Mouse (Mus musculus) liver, embryonic 15.5 days (tissue): ENCODE measurements around the gene Acer2. TPM values are rescaled to one million over a fixed set of nuclear protein-coding genes. Genes with fewer than 3 reads are reported as not detected.
A peak's percentile ranks its signal among the peaks of the same experiment; 100 is the strongest.

Experiments used
- ATAC-seq: fragments of 200-750 bp; cut with Nextera tagmentation; 2 replicates; pipeline ENCODE4 v1.8.0; 2017; ENCODE audit warnings: moderate number of reproducible peaks, mild to moderate bottlenecking, moderate library complexity; ENCODE audit not compliant: insufficient read depth
- H3K27ac ChIP-seq: fragments of 300-500 bp; sonication (generic); replicated peaks from 2 replicates; pipeline ENCODE4 v1.5.1; 2015; ENCODE audit warnings: mild to moderate bottlenecking, inconsistent platforms
- H3K27me3 ChIP-seq: fragments of 300-500 bp; sonication (generic); 2 replicates; pipeline ENCODE4 v1.6.1; 2015; ENCODE audit warnings: mild to moderate bottlenecking, inconsistent platforms
- H3K36me3 ChIP-seq: fragments of 300-500 bp; sonication (generic); replicated peaks from 2 replicates; pipeline ENCODE4 v1.6.1; 2015; ENCODE audit warnings: moderate library complexity, mild to moderate bottlenecking, inconsistent platforms
- H3K4me1 ChIP-seq: fragments of 300-500 bp; sonication (generic); replicated peaks from 2 replicates; pipeline ENCODE4 v1.6.1; 2015; ENCODE audit warnings: inconsistent platforms
- H3K4me2 ChIP-seq: fragments of 300-500 bp; sonication (generic); 2 replicates; pipeline ENCODE4 v1.6.1; 2015; ENCODE audit warnings: moderate library complexity, mild to moderate bottlenecking, inconsistent platforms
- H3K4me3 ChIP-seq: fragments of 300-500 bp; sonication (generic); replicated peaks from 2 replicates; pipeline ENCODE4 v1.5.1; 2015; ENCODE audit warnings: mild to moderate bottlenecking, inconsistent platforms
- H3K9ac ChIP-seq: fragments of 300-500 bp; sonication (generic); 2 replicates; pipeline ENCODE4 v1.6.1; 2015; ENCODE audit warnings: moderate library complexity, mild to moderate bottlenecking, inconsistent platforms
- H3K9me3 ChIP-seq: fragments of 300-500 bp; sonication (generic); replicated peaks from 2 replicates; pipeline ENCODE4 v1.6.1; 2016; ENCODE audit warnings: inconsistent platforms
- WGBS: fragments of 180-500 bp; shearing (Covaris S2); methylation state at CpG from one replicate; pipeline ENCODE4 v1.1.7; 2015; ENCODE audit warnings: mixed read lengths; ENCODE audit not compliant: insufficient replicate concordance; 5-methylcytosine and 5-hydroxymethylcytosine counted together
- polyA plus RNA-seq: library from polyadenylated mRNA; unstranded; fragments of >200 nt; fragmentation: Nextera tagmentation; extraction: Ambion mirVana; gene quantifications from 2 replicates; pipeline ENCODE4 v1.2.1, GENCODE M21; 2015

The Acer2 gene
- polyA plus RNA-seq, 1 experiment from 2014 or later = 5.2 TPM

DNA sequence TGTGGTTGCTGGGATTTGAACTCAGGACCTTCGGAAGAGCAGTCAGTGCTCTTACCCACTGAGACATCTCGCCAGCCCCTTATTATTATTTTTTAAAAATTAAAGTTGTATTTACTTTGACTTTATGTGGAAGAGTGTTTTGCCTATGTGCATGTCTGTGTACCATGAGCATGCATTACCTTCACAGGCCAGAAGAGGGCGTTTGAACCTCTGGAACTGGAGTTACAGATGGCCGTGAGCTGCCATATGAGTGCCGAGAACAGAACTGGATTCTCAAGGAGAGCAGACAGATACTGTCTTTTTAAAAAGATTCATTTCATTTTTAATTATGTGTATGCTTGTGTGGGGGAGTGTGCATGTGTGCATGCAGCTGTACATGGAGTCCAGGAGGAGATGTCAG lies 13.7 kb downstream of the Acer2 start:
- no peak overlapping the region for H3K4me3 ChIP-seq
- no peak overlapping the region for H3K27ac ChIP-seq
- ATAC-seq = no peak
- peaks cover 22% of the 10 kb centered on the region for H3K4me1 ChIP-seq
- 57% methylated on average over 5 of the region's 5 CpGs for WGBS
- H3K9me3 ChIP-seq = no peaks in the 10 kb centered on the region
- H3K9ac ChIP-seq = no peak overlapping the region
- no peaks in the 10 kb centered on the region for H3K36me3 ChIP-seq
- H3K4me2 ChIP-seq = no peak overlapping the region
- H3K27me3 ChIP-seq = no peaks in the 10 kb centered on the region

DNA sequence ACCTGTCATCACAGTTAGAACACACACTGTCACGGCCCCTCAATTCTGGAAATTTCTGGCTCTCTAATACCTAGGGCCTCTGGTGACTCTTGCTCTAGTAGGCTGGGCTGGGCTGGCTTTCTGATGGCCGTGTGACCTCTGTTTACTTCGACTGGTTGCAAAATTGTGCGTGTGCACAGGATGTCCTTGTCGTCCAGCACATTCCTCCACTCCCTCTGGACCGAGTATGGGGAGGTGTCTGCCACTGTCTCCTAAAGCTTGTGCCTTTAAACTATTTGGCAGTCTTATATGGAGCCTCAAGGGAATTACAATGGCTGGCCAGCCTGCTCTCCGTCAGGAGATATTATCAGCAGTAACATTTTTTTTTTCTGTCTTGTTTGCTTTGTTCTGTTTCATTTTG lies 23.2 kb downstream of the Acer2 start:
- Histone ChIP-seq H3K4me1 (0 out of 2 replicates have a peak, but pooled peaks cover 3% of the 10 kb centered on the region), H3K4me2 (no peak overlapping the region), H3K27ac (no peak overlapping the region), H3K36me3 (no peaks in the 10 kb centered on the region), H3K9me3 (no peaks in the 10 kb centered on the region), H3K9ac (no peak overlapping the region), H3K27me3 (no peaks in the 10 kb centered on the region), H3K4me3 (no peak overlapping the region)
- 50% methylated on average over 7 of the region's 7 CpGs for WGBS
- peak; percentile 54; the same call in 1 of the 2 replicates for ATAC-seq

DNA sequence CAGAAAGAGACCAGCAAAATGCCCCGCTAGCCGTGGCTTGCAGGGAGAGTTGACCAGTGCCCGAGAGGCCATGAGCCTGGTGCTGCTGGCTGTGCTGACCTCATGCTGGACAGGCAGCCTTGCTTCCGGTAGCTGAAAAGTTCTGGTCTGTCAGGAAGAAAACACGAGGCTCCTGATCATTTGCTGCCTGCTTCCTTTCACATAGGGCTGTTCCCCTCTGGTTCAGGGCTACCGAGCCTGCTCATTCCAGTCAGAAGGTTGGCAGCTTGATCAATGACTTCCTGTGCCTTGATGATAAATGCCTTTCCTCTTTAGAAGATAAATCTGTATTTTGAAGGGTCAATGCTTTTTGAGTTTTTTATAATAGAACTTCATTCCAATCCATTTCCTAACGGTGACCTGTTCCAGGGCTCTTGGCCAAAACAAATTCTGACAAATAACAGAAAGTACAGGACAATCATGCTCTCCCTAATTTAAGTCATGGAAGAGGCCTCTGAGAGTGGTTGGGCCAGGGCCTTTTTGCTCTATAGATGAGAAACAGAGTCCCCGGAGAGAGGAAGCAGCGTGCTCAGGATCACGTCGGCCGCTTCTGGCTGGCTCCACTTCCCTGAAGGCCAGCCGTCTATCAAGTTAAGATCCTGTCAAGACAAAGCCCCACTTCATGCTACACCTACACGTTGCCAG lies 24.7 kb downstream of the Acer2 start:
- 0 out of 2 replicates have a peak, but pooled peaks cover 3% of the 10 kb centered on the region for H3K4me1 ChIP-seq
- H3K4me2 ChIP-seq = no peak overlapping the region
- H3K27ac ChIP-seq = 0 out of 2 replicates have a peak overlapping the region, but pooled peaks have one; percentile 26
- no peak overlapping the region for H3K4me3 ChIP-seq
- H3K9me3 ChIP-seq = no peaks in the 10 kb centered on the region
- no peak overlapping the region for H3K9ac ChIP-seq
- no peaks in the 10 kb centered on the region for H3K36me3 ChIP-seq
- 23% methylated on average over 14 of the region's 14 CpGs for WGBS
- H3K27me3 ChIP-seq = no peaks in the 10 kb centered on the region
- ATAC-seq = peak; percentile 60

DNA sequence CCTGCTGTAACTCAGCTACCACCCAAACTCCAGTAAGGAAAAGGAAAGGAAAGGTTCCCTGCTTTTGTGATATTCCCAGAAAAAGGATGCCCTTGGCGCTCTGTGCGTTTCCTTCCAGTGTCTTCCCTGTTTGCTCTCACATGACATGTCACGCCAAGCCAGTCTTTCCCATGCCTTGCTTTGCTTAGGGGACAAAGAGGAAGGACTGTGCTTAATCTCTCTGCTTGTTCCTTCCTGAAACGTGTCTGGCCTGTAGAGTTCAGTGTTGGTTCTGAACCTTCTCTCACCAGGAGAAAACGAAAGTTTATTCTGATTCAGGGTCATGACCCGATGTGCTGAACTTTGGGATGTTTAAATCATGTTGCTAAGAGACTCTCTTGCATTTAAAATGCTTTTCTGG lies 28.2 kb downstream of the Acer2 start:
- no peaks in the 10 kb centered on the region for H3K27me3 ChIP-seq
- ATAC-seq = peak; percentile 69
- H3K27ac ChIP-seq = peak overlapping the region; percentile 57

DNA sequence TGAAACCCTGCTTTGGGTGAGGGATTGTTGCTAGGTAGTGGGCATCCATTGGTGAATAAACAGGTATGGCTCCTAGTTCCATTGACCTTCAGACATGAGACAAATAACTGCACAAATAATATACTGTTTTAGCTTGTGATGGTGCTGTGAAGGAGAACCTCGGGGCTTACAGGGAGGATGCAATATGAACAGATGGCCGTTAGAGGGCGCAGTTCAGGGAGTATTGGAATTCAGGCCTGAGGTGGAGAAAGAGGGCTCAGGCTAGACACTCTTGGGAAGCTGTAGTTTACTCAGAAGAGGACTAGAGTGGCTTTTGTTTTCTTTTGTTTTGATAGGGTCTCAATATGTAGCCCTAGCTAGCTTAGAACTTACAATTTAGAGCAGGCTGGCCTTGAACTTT lies 30.8 kb downstream of the Acer2 start:
- Histone ChIP-seq H3K9me3 (no peaks in the 10 kb centered on the region), H3K27me3 (no peaks in the 10 kb centered on the region), H3K4me2 (no peak overlapping the region), H3K4me3 (no peak overlapping the region), H3K9ac (no peak overlapping the region), H3K36me3 (no peaks in the 10 kb centered on the region), H3K27ac (no peak overlapping the region), H3K4me1 (no peaks in the 10 kb centered on the region; the same call in 1 of the 2 replicates)
- 25% methylated on average over 3 of the region's 3 CpGs for WGBS
- ATAC-seq = no peak

More for the DNA sequence above, 28.2 kb downstream of the Acer2 start:
- no peaks in the 10 kb centered on the region for H3K36me3 ChIP-seq
- no peaks in the 10 kb centered on the region for H3K9me3 ChIP-seq
- peaks cover 3% of the 10 kb centered on the region; the same call in 1 of the 2 replicates for H3K4me1 ChIP-seq
- H3K4me3 ChIP-seq = no peak overlapping the region
- 13% methylated on average over 6 of the region's 6 CpGs for WGBS
- no peak overlapping the region for H3K4me2 ChIP-seq
- no peak overlapping the region for H3K9ac ChIP-seq

DNA sequence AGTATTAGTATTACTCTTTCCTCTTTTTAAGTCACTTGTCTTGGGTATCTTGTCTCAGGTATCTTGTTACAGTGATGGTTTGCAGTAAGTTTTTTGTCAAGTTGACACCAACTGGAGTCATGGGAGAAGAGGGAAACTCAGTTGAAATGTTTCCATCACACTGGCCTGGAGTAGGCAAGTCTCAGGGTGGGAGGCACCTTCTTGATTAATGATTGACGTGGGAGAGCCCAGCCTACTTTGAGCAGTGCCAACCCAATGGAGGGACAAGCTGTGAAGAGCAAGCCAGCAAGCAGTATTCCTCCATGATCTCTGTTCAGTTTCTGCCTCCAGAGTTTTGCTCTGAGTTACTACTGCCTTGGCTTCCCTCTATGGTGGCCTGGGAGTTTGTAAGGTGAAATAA lies 31.7 kb downstream of the Acer2 start:
- Histone ChIP-seq H3K9me3 (no peaks in the 10 kb centered on the region), H3K4me1 (no peaks in the 10 kb centered on the region; the same call in 1 of the 2 replicates), H3K4me2 (no peak overlapping the region), H3K4me3 (no peak overlapping the region), H3K9ac (no peak overlapping the region), H3K36me3 (no peaks in the 10 kb centered on the region), H3K27ac (no peak overlapping the region), H3K27me3 (no peaks in the 10 kb centered on the region)
- 64% methylated on average over 1 of the region's 1 CpGs for WGBS
- 0 out of 2 replicates have a peak, but pooled peaks have one; percentile 16 for ATAC-seq

DNA sequence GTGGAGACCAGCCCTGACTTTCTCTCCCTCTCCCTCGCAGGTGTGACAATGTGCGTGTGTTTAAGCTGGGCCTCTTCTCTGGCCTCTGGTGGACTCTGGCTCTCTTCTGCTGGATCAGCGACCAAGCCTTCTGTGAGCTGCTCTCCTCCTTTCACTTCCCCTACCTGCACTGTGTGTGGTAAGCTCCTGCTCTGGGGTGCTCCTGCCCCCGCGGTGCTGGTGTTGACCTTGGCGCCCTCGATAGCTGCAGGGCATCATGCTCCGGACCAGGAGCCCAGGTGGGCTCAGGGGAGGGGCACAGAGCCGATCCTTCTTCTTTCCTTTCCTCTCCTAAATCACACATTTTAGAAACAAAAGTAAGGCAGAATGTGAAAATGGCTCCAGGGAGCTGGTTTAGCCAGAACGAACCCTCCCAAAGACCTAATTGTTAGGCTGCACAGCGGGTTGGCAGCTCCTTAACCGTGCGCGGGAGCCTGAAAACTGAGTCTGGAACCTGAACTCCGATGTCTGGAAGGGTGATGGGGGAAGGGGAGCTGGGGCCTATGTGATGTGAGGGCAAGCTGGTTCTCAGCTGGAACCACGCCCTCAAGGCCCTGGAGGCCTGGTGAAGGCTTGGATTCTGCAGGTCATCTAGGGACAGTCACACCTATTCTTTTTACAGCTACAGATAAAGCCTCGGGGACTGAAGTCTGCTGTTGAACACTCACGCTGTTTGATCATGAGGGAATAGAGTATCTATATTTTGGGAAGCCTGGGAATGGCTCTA lies 37.6 kb downstream of the Acer2 start:
- ATAC-seq = no peak
- no peak overlapping the region for H3K9ac ChIP-seq
- H3K27ac ChIP-seq = no peak overlapping the region
- 57% methylated on average over 18 of the region's 18 CpGs for WGBS
- no peaks in the 10 kb centered on the region for H3K27me3 ChIP-seq
- no peaks in the 10 kb centered on the region for H3K36me3 ChIP-seq
- no peak overlapping the region for H3K4me2 ChIP-seq
- no peak overlapping the region for H3K4me3 ChIP-seq
- peaks cover 8% of the 10 kb centered on the region; the same call in 1 of the 2 replicates for H3K4me1 ChIP-seq
- no peaks in the 10 kb centered on the region for H3K9me3 ChIP-seq

DNA sequence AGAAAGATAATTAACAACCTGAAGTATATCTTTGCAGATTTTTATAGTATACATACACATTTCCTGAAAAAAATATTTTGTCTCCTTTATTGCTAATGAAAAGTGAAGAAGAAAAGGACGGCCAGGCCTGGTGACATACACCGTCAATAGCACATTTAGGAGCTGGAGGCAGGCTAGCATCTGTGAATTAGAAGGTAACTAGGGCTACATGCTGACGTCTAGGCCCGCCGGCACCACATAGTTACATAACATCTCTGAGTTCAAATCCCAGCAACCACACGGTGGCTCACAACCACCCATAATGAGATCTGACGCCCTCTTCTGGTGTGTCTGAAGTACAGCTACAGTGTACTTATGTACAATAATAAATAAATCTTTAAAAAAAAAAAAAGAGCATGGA lies 38.6 kb downstream of the Acer2 start:
- no peak for ATAC-seq
- H3K4me3 ChIP-seq = no peak overlapping the region
- no peaks in the 10 kb centered on the region for H3K27me3 ChIP-seq
- H3K4me2 ChIP-seq = no peak overlapping the region
- H3K27ac ChIP-seq = no peak overlapping the region
- H3K9ac ChIP-seq = no peak overlapping the region
- H3K36me3 ChIP-seq = no peaks in the 10 kb centered on the region
- WGBS = 70% methylated on average over 7 of the region's 7 CpGs
- H3K9me3 ChIP-seq = no peaks in the 10 kb centered on the region
- peaks cover 8% of the 10 kb centered on the region; the same call in 1 of the 2 replicates for H3K4me1 ChIP-seq

DNA sequence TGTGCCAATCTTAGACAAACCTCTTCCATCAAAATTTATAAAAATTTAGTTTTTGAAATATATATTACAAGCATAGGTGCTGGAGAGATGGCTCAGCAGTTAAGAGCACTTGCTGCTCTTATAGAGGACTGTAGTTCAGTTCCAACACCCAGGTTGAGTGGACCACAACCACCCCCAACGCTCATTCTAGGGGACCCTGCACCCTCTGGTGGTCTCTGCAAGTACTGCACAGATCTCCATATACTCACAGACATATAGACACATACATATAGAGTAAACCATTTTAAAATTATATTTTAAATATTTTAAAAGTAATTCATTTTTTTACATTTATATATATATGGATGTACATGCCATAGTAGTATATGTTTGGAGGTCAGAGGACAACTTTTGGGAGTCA lies 41.9 kb downstream of the Acer2 start:
- Histone ChIP-seq H3K27ac (no peak overlapping the region), H3K4me3 (no peak overlapping the region), H3K4me2 (no peak overlapping the region), H3K27me3 (no peaks in the 10 kb centered on the region), H3K4me1 (peaks cover 8% of the 10 kb centered on the region; the same call in 1 of the 2 replicates), H3K9ac (no peak overlapping the region), H3K9me3 (no peaks in the 10 kb centered on the region), H3K36me3 (no peaks in the 10 kb centered on the region)
- ATAC-seq = no peak
- 41% methylated on average over 1 of the region's 1 CpGs for WGBS

DNA sequence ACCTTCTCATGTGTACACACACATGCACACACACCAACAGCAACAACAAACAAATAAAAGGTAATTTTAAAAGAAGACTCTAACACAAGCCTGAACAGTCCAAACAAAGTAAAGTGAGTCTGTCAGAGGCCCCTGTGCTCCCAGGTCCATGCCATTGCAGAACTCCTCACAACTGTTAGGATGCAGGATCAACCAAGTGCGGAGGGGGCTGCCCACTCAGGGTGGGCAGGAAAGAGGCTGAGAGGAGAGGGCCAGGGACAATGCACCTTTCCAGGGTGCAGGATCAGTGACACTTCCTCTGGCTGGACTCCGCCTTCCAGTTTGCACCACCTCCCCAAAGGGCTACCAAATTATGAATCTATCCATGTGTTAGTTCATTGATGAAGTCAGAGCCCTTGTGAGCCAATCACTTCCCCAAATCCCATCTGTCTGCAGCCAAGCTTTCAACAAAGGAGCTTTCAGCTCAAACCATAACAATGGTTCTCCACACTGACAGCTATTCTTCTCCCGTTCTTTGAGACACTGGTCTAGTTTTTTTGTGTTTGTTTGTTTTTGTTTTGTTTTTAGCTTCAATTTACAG lies 49.4 kb downstream of the Acer2 start:
- 65% methylated on average over 3 of the region's 3 CpGs for WGBS
- Histone ChIP-seq H3K4me3 (no peak overlapping the region), H3K27me3 (no peaks in the 10 kb centered on the region), H3K9me3 (no peaks in the 10 kb centered on the region), H3K4me1 (no peaks in the 10 kb centered on the region), H3K36me3 (no peaks in the 10 kb centered on the region), H3K9ac (no peak overlapping the region), H3K27ac (no peak overlapping the region), H3K4me2 (no peak overlapping the region)
- ATAC-seq = no peak

DNA sequence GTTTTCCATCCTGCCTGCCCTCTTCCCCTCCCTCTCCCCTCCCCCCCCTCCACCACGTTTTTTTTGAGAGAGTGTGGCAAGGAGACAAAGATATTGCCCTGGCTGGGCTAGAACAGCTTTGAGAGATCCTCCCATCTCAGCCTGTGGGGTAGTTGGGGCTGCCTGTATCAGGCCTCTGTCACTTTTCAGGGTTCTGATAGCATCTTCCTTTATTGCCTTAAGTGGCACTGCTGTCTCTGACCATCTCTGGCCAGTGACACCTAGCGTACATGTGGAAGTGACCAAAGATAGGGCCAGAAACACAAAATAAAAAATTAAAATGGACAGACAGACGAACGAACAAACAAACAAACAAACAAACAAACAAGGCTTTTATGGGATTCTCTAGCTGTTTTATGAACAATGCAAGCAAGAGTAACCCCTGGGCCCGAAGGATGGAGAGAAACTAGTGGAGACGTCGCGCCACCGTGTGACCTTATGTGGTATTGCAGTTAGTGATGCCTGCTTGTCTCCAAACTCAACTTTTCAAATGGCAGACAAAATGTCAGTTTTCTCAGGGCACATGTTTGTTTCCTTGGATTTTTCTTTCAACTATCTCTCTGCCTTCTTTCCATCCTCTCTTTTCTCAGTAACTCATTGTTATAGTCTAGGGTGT lies 50.7 kb downstream of the Acer2 start:
- no peak overlapping the region for H3K9ac ChIP-seq
- H3K4me2 ChIP-seq = no peak overlapping the region
- H3K9me3 ChIP-seq = no peaks in the 10 kb centered on the region
- H3K27me3 ChIP-seq = peaks cover under 1% of the 10 kb centered on the region; the same call in 1 of the 2 replicates
- 11% methylated on average over 9 of the region's 9 CpGs for WGBS
- no peaks in the 10 kb centered on the region for H3K4me1 ChIP-seq
- H3K27ac ChIP-seq = no peak overlapping the region
- no peak for ATAC-seq
- H3K4me3 ChIP-seq = no peak overlapping the region
- H3K36me3 ChIP-seq = no peaks in the 10 kb centered on the region
